Mouse (Mus musculus) midbrain, embryonic 15.5 days (tissue): Measurements from ENCODE around the gene Kcnab1. TPM values are rescaled to one million over a fixed set of nuclear protein-coding genes. Genes with fewer than 3 reads are reported as not detected.

Experiments
- ATAC-seq: fragments of 200-750 bp; cut with Nextera tagmentation; replicated peaks from 2 replicates; pipeline ENCODE4 v1.8.0; 2017; ENCODE audit warnings: moderate TSS enrichment
- H3K27ac ChIP-seq: fragments of 300-500 bp; sonication (generic); 2 replicates; pipeline ENCODE4 v1.5.1; 2015; ENCODE audit warnings: mild to moderate bottlenecking, inconsistent platforms
- H3K27me3 ChIP-seq: fragments of 300-500 bp; sonication (generic); replicated peaks from 2 replicates; pipeline ENCODE4 v1.6.1; 2015; ENCODE audit warnings: inconsistent platforms
- H3K36me3 ChIP-seq: fragments of 300-500 bp; sonication (generic); replicated peaks from 2 replicates; pipeline ENCODE4 v1.6.1; 2015; ENCODE audit warnings: inconsistent platforms
- H3K4me1 ChIP-seq: fragments of 300-500 bp; sonication (generic); 2 replicates; pipeline ENCODE4 v1.6.1; 2015; ENCODE audit warnings: inconsistent platforms
- H3K4me2 ChIP-seq: fragments of 300-500 bp; sonication (generic); 2 replicates; pipeline ENCODE4 v1.6.1; 2015; ENCODE audit warnings: inconsistent platforms, mild to moderate bottlenecking, moderate library complexity
- H3K4me3 ChIP-seq: fragments of 300-500 bp; sonication (generic); 2 replicates; pipeline ENCODE4 v1.5.1; 2015; ENCODE audit warnings: mild to moderate bottlenecking, inconsistent platforms
- H3K9ac ChIP-seq: fragments of 300-500 bp; sonication (generic); 2 replicates; pipeline ENCODE4 v1.6.1; 2015; ENCODE audit warnings: mild to moderate bottlenecking, inconsistent platforms
- H3K9me3 ChIP-seq: fragments of 300-500 bp; sonication (generic); 2 replicates; pipeline ENCODE4 v1.6.1; 2016; ENCODE audit warnings: inconsistent platforms
- WGBS: fragments of 180-500 bp; shearing (Covaris S2); methylation state at CpG from one replicate; pipeline ENCODE4 v1.1.7; 2015; ENCODE audit warnings: mixed read lengths; 5-methylcytosine and 5-hydroxymethylcytosine counted together
- polyA plus RNA-seq: library from polyadenylated mRNA; unstranded; fragments of >200 nt; fragmentation: Nextera tagmentation; extraction: Ambion mirVana; gene quantifications from 2 replicates; pipeline ENCODE4 v1.2.1, GENCODE M21; 2015

Gene Kcnab1
- polyA plus RNA-seq, 1 experiment from 2014 or later: 6.1 TPM

GRCm38 (mm10) chr3:65365184-65365583, 256.0 kb downstream of the Kcnab1 start:
- Histone ChIP-seq H3K27me3 (no peaks in the 10 kb centered on the region), H3K9ac (no peak overlapping the region), H3K4me2 (no peak overlapping the region), H3K9me3 (no peaks in the 10 kb centered on the region), H3K4me1 (no peaks in the 10 kb centered on the region), H3K4me3 (no peak overlapping the region), H3K27ac (no peak overlapping the region), H3K36me3 (no peaks in the 10 kb centered on the region)
- no peak for ATAC-seq
- WGBS: 74% methylated on average over 6 of the region's 6 CpGs

GRCm38 (mm10) chr3:65365921-65366710, 256.9 kb downstream of the Kcnab1 start:
- no peak overlapping the region for H3K4me3 ChIP-seq
- H3K4me1 ChIP-seq: no peaks in the 10 kb centered on the region
- H3K9ac ChIP-seq: no peak overlapping the region
- no peak for ATAC-seq
- no peaks in the 10 kb centered on the region for H3K36me3 ChIP-seq
- WGBS: 88% methylated on average over 10 of the region's 10 CpGs
- H3K27ac ChIP-seq: no peak overlapping the region
- no peaks in the 10 kb centered on the region for H3K27me3 ChIP-seq
- no peak overlapping the region for H3K4me2 ChIP-seq
- H3K9me3 ChIP-seq: no peaks in the 10 kb centered on the region

- no peak overlapping the region for H3K27ac ChIP-seq
- H3K27me3 ChIP-seq: no peaks in the 10 kb centered on the region
- no peaks in the 10 kb centered on the region for H3K9me3 ChIP-seq
- H3K4me2 ChIP-seq: no peak overlapping the region
- H3K36me3 ChIP-seq: no peaks in the 10 kb centered on the region
- 0 out of 2 replicates have a peak, but pooled peaks have one; percentile 30 for ATAC-seq
- H3K9ac ChIP-seq: no peak overlapping the region
- 45% methylated on average over 4 of the region's 4 CpGs for WGBS
- H3K4me3 ChIP-seq: no peak overlapping the region
- H3K4me1 ChIP-seq: no peaks in the 10 kb centered on the region
Observed at GRCm38 (mm10) chr3:65367944-65368343, 258.8 kb downstream of the Kcnab1 start.

- 92% methylated on average over 4 of the region's 4 CpGs for WGBS
- no peaks in the 10 kb centered on the region for H3K9me3 ChIP-seq
- H3K36me3 ChIP-seq: no peaks in the 10 kb centered on the region
- no peak overlapping the region for H3K9ac ChIP-seq
- no peak overlapping the region for H3K4me2 ChIP-seq
- H3K27ac ChIP-seq: no peak overlapping the region
- no peaks in the 10 kb centered on the region for H3K4me1 ChIP-seq
- H3K27me3 ChIP-seq: no peaks in the 10 kb centered on the region
- no peak overlapping the region for H3K4me3 ChIP-seq
- ATAC-seq: no peak
Observed at GRCm38 (mm10) chr3:65372552-65372951, 263.4 kb downstream of the Kcnab1 start.

DNA sequence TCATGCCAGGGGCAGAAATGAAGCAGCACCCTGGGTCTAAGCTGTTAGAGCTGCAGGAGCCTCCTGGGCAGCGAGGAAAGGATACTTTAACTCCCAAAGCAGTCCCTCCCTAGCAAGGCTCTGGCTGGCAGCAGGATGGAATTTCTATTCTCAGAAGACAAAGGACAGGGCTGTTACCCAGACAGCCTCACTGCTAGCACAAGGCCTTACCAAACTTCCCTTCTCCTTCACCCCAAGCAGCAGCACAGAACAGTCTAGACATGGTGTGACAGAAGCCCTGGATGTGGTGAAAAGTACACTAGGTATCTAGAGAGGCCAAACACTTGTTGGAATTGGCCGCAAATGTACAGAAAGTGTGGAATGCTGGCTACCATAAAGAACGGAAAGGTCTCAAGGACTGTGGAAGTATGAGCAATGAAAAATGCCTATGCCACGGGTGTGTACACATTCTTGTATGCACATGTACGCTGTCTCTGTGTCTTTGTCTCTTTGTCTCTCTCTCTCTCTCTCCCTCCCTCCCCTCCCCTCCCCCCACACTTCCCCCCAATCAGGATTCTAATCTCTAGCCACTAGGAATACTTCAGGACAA, 264.5 kb downstream of the Kcnab1 start:
- 58% methylated on average over 5 of the region's 5 CpGs for WGBS
- no peak overlapping the region for H3K9ac ChIP-seq
- ATAC-seq: no peak
- no peak overlapping the region for H3K27ac ChIP-seq
- no peak overlapping the region for H3K4me3 ChIP-seq
- H3K27me3 ChIP-seq: no peaks in the 10 kb centered on the region
- H3K4me2 ChIP-seq: no peak overlapping the region
- no peaks in the 10 kb centered on the region for H3K9me3 ChIP-seq
- no peaks in the 10 kb centered on the region for H3K36me3 ChIP-seq
- no peaks in the 10 kb centered on the region for H3K4me1 ChIP-seq

DNA sequence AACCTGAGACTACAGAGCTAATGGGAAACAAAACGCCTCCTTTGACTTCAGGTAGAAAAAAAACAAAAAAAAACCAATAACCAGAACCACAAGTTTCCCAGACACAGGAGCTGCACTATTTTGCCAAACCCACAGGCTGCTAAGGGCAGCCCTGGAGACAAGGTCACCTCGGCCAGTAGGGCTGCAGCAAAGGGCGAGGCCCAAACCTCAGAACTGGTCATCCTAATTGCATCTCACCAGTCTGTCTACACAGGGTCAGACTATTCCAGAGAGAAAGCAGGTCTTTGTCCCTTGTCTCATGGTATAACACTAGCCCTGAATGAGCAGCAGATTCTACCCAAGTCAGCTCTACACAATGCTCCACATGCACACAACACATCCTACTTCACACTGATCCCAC, 265.5 kb downstream of the Kcnab1 start:
- Histone ChIP-seq H3K9me3 (no peaks in the 10 kb centered on the region), H3K36me3 (no peaks in the 10 kb centered on the region), H3K4me1 (no peaks in the 10 kb centered on the region), H3K27me3 (no peaks in the 10 kb centered on the region), H3K27ac (no peak overlapping the region), H3K4me2 (no peak overlapping the region), H3K4me3 (no peak overlapping the region), H3K9ac (no peak overlapping the region)
- WGBS: 84% methylated on average over 3 of the region's 3 CpGs
- ATAC-seq: no peak

GRCm38 (mm10) chr3:65378724-65379123, 269.5 kb downstream of the Kcnab1 start:
- Histone ChIP-seq H3K4me1 (no peaks in the 10 kb centered on the region), H3K9me3 (no peaks in the 10 kb centered on the region), H3K4me2 (no peak overlapping the region), H3K9ac (no peak overlapping the region), H3K27me3 (no peaks in the 10 kb centered on the region), H3K27ac (no peak overlapping the region), H3K4me3 (no peak overlapping the region), H3K36me3 (peaks cover 2% of the 10 kb centered on the region; the same call in 1 of the 2 replicates)
- no peak for ATAC-seq

GRCm38 (mm10) chr3:65379884-65380539, 270.8 kb downstream of the Kcnab1 start:
- Histone ChIP-seq H3K36me3 (peaks cover 5% of the 10 kb centered on the region; the same call in 1 of the 2 replicates), H3K27ac (no peak overlapping the region), H3K4me1 (no peaks in the 10 kb centered on the region), H3K9ac (no peak overlapping the region), H3K4me2 (no peak overlapping the region), H3K9me3 (no peaks in the 10 kb centered on the region), H3K27me3 (no peaks in the 10 kb centered on the region), H3K4me3 (no peak overlapping the region)
- ATAC-seq: no peak
- WGBS: 72% methylated on average over 4 of the region's 4 CpGs

DNA sequence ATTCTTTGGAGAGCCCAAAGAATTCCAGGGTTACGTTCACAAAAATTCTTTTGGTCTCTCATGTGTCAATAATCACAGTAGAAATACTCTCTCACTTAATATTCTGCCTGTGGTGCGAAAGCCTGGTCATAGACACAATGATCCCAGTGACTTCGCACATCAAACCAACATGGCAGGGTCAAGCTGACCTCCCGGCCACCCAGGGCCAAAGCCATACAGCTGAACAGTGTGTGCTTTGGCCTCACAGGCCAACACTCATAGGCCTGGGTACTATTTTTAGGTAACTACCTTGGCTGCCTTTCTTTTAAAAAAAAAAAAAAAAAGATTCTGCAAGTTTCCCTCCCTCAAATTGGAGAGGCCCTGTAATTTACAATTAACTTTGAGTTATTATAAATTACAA, 271.9 kb downstream of the Kcnab1 start:
- ATAC-seq: no peak
- Histone ChIP-seq H3K4me2 (no peak overlapping the region), H3K27me3 (no peaks in the 10 kb centered on the region), H3K4me1 (no peaks in the 10 kb centered on the region), H3K9ac (no peak overlapping the region), H3K27ac (no peak overlapping the region), H3K4me3 (no peak overlapping the region), H3K9me3 (no peaks in the 10 kb centered on the region), H3K36me3 (peaks cover 12% of the 10 kb centered on the region; the same call in 1 of the 2 replicates)
- WGBS: 85% methylated on average over 4 of the region's 4 CpGs

- peaks cover 26% of the 10 kb centered on the region for H3K36me3 ChIP-seq
- no peaks in the 10 kb centered on the region; the same call in 1 of the 2 replicates for H3K4me1 ChIP-seq
- no peak overlapping the region for H3K27ac ChIP-seq
- no peak overlapping the region for H3K4me3 ChIP-seq
- no peaks in the 10 kb centered on the region for H3K9me3 ChIP-seq
- H3K4me2 ChIP-seq: no peak overlapping the region
- no peaks in the 10 kb centered on the region for H3K27me3 ChIP-seq
- 94% methylated on average over 3 of the region's 3 CpGs for WGBS
- ATAC-seq: no peak
- H3K9ac ChIP-seq: no peak overlapping the region
Observed at GRCm38 (mm10) chr3:65384431-65384830, 275.2 kb downstream of the Kcnab1 start.

DNA sequence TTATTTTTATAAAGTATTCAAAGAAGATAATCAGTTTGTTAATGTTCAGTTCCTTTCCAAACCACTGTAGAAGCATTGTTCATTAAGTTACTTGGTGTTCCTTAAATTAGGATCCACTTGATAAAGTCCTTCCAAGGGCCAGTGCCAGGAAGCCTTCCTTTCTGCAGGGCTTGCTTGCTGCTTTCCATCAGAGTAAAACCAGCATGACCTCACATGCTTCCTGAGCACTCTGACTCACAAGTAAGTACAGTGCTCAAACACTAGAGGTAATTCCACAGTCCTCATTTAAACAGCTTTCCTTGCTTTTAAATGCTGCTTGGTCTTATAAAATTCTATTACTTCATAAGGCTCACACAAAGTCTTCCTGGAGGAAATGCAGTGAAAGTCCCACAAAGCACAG, 276.6 kb downstream of the Kcnab1 start:
- Histone ChIP-seq H3K4me1 (peaks cover 5% of the 10 kb centered on the region; the same call in 1 of the 2 replicates), H3K9ac (no peak overlapping the region), H3K36me3 (peaks cover 24% of the 10 kb centered on the region), H3K27me3 (no peaks in the 10 kb centered on the region), H3K27ac (no peak overlapping the region), H3K4me2 (no peak overlapping the region), H3K9me3 (no peaks in the 10 kb centered on the region), H3K4me3 (no peak overlapping the region)
- no peak for ATAC-seq

- Histone ChIP-seq H3K27ac (0 out of 2 replicates have a peak overlapping the region, but pooled peaks have one; percentile 92), H3K27me3 (no peaks in the 10 kb centered on the region), H3K4me3 (peak overlapping the region; percentile 94), H3K4me2 (peak overlapping the region; percentile 66), H3K36me3 (peaks cover 14% of the 10 kb centered on the region), H3K9ac (peak overlapping the region; percentile 97), H3K9me3 (no peaks in the 10 kb centered on the region), H3K4me1 (peaks cover 13% of the 10 kb centered on the region)
- ATAC-seq: no peak
- whole genome bisulfite sequencing: 45% methylated on average over 6 of the region's 6 CpGs
Observed at GRCm38 (mm10) chr3:65391222-65391783, 282.1 kb downstream of the Kcnab1 start.
